Mouse (Mus musculus): ENCODE data around the gene Ccdc42. TPM values are rescaled to one million over a fixed set of nuclear protein-coding genes. Genes with fewer than 3 reads are reported as not detected.

Gene Ccdc42
- polyA plus RNA-seq, 1 experiment from 2014 or later = 1.5 TPM

DNA sequence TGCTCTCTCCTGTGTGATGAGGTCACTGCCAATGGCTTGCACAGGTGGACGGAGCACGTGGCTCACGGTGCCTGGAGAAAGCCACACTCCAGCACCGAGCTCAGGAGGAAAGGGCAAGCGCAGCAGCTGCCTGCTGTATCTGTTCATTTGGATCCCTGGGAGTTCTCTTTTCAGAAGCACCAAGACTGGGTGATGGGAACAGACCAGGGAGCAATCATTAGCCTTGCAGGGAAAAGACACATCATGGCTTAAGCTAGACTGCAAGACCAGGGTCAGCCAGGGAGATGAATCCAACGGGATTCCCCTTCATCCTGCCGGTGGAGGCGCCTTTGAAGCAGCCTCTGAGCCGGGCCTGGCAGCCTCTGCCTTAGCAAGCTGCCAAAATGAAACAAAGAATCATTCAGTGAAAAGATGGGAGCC is 7.3 kb upstream of the Ccdc42 start:
- H3K36me3 ChIP-seq (ENCODE audit: control insufficient read depth, insufficient read depth, low read length) = no peaks in the 10 kb centered on the region
- no peaks in the 10 kb centered on the region for H3K27me3 ChIP-seq (ENCODE audit: control insufficient read depth, insufficient read depth, low read length)
- DNase-seq (ENCODE audit: low spot score, missing footprints) (peak; percentile 87), ATAC-seq (ENCODE audit: low FRiP score) (no peak)
- no peaks in the 10 kb centered on the region for H3K9me3 ChIP-seq (ENCODE audit: control insufficient read depth, low read length)
- 35% methylated on average over 9 of the region's 9 CpGs for WGBS
- peak overlapping the region; percentile 6; the same call in 1 of the 2 replicates for H3K9ac ChIP-seq (ENCODE audit: low read length)
- peaks cover 9% of the 10 kb centered on the region for H3K4me1 ChIP-seq (ENCODE audit: control insufficient read depth, insufficient read depth, low read length)
- H3K4me3 ChIP-seq (ENCODE audit: low read depth, low read length) = no peak overlapping the region
- H3K4me2 ChIP-seq = no peak overlapping the region
- no peak overlapping the region for H3K27ac ChIP-seq (ENCODE audit: low read depth, low read length)

DNA sequence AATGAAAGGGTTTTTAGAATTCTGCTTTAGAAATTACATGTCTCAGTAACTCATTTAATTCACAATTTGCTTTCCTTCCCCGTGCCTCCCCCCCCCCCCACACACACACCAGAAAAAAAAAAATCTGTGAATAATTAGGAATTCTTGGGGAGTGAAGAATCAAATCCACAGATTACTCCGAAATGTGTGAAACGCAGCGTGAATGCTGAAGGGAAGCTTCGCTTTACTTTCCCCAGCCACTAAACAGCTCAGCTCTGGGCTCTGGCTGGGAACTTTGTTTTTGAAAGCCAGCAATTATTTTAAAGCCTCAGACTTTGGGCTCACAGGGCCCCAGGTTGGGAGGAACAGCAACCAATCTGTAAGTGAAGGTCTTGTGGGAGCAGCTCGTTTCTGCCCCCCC is 6.3 kb upstream of the Ccdc42 start:
- Histone ChIP-seq H3K36me3 (ENCODE audit: control insufficient read depth, insufficient read depth, low read length) (no peaks in the 10 kb centered on the region), H3K4me1 (ENCODE audit: control insufficient read depth, insufficient read depth, low read length) (peaks cover 9% of the 10 kb centered on the region), H3K27me3 (ENCODE audit: control insufficient read depth, insufficient read depth, low read length) (no peaks in the 10 kb centered on the region), H3K27ac (ENCODE audit: low read depth, low read length) (no peak overlapping the region), H3K9ac (ENCODE audit: low read length) (no peak overlapping the region), H3K4me2 (no peak overlapping the region), H3K9me3 (ENCODE audit: control insufficient read depth, low read length) (no peaks in the 10 kb centered on the region), H3K4me3 (ENCODE audit: low read depth, low read length) (no peak overlapping the region)
- ATAC-seq (ENCODE audit: low FRiP score) (no peak), DNase-seq (ENCODE audit: low spot score, missing footprints) (peak; percentile 73)
- 32% methylated on average over 6 of the region's 6 CpGs for WGBS

DNA sequence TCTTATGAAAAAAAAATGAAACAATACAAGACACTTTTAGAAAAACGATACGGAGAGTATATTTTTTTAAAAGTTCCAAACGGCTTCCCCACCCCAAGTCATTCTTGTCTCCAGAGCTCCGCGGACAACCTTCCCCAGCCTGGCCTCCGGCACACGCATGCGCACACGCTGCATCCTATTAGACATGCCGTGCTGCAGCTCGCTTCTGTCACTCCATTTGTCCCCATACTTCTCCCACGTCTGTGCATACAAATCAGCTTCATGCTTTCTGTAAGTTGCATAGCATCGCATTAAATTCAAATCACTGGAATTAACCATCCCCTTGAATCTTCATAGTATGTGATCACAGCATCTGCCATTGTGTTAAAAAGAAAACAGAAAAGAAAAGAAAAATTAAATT is 3.6 kb upstream of the Ccdc42 start:
- Histone ChIP-seq H3K4me3 (ENCODE audit: low read depth, low read length) (no peak overlapping the region), H3K4me2 (no peak overlapping the region), H3K27ac (ENCODE audit: low read depth, low read length) (no peak overlapping the region), H3K36me3 (ENCODE audit: control insufficient read depth, insufficient read depth, low read length) (no peaks in the 10 kb centered on the region), H3K27me3 (ENCODE audit: control insufficient read depth, insufficient read depth, low read length) (no peaks in the 10 kb centered on the region), H3K9ac (ENCODE audit: low read length) (no peak overlapping the region), H3K9me3 (ENCODE audit: control insufficient read depth, low read length) (no peaks in the 10 kb centered on the region), H3K4me1 (ENCODE audit: control insufficient read depth, insufficient read depth, low read length) (peaks cover 9% of the 10 kb centered on the region)
- 85% methylated on average over 13 of the region's 13 CpGs for WGBS
- ATAC-seq (ENCODE audit: low FRiP score) (no peak), DNase-seq (ENCODE audit: low spot score, missing footprints) (peak; percentile 78)

DNA sequence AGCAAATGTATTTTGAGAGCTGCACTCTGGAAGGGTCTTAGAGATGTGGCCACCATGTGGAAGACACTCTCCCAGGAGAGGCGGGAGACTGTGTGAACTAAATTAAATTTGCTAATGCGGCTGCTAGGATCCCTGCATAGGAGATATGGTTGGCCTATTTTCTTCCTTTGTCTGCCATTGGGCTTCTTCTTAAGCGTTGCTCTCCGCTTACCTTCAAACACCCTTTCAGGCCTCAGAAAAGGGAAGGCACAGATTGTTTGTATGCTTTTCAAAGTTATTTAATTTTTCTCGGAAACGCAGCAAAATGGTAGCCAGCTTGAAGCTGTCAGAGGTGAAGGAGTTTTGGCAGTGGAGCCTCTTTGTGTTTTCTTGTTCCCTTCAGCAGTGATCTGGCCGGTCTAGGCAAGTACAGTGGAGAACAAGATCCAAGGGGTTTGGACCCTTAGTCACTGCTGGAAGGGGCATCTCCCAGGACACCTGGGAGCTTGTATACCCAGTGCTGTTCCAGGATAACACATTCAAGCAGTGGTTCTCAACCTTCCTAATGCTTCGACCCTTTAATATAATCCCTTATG is 2.8 kb upstream of the Ccdc42 start:
- Histone ChIP-seq H3K27me3 (ENCODE audit: control insufficient read depth, insufficient read depth, low read length) (no peaks in the 10 kb centered on the region), H3K4me2 (no peak overlapping the region), H3K9ac (ENCODE audit: low read length) (no peak overlapping the region), H3K27ac (ENCODE audit: low read depth, low read length) (no peak overlapping the region), H3K4me3 (ENCODE audit: low read depth, low read length) (no peak overlapping the region), H3K36me3 (ENCODE audit: control insufficient read depth, insufficient read depth, low read length) (no peaks in the 10 kb centered on the region), H3K9me3 (ENCODE audit: control insufficient read depth, low read length) (no peaks in the 10 kb centered on the region), H3K4me1 (ENCODE audit: control insufficient read depth, insufficient read depth, low read length) (peaks cover 9% of the 10 kb centered on the region)
- ATAC-seq (ENCODE audit: low FRiP score) (no peak), DNase-seq (ENCODE audit: low spot score, missing footprints) (peak; percentile 73)
- WGBS = 73% methylated on average over 8 of the region's 8 CpGs

DNA sequence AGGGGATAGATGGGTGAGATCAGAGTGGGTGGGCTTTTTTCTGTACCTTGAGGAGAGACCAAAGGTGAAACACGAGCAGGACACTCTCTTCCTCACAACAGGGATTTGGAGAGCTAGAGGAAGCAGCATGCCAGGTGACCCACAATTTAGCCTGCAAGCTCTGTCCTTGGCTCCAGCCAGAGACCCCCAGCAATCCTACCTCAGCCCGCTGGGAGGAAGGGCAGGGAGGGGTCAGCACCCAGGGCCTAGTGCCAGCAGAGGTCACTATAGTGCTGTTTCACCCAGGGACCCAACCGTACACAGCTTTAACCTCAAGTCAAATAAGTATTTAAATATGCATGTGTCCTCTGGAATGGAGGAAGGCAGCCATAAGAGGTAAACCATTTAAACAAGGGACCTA is 931 bp upstream of the Ccdc42 start:
- Histone ChIP-seq H3K9me3 (ENCODE audit: control insufficient read depth, low read length) (no peaks in the 10 kb centered on the region), H3K36me3 (ENCODE audit: control insufficient read depth, insufficient read depth, low read length) (no peaks in the 10 kb centered on the region), H3K4me3 (ENCODE audit: low read depth, low read length) (no peak overlapping the region), H3K4me2 (no peak overlapping the region), H3K27ac (ENCODE audit: low read depth, low read length) (no peak overlapping the region), H3K27me3 (ENCODE audit: control insufficient read depth, insufficient read depth, low read length) (0 out of 2 replicates have a peak, but pooled peaks cover 3% of the 10 kb centered on the region), H3K4me1 (ENCODE audit: control insufficient read depth, insufficient read depth, low read length) (no peaks in the 10 kb centered on the region; the same call in 1 of the 2 replicates), H3K9ac (ENCODE audit: low read length) (no peak overlapping the region)
- ATAC-seq (ENCODE audit: low FRiP score) (no peak), DNase-seq (ENCODE audit: low spot score, missing footprints) (peak; percentile 80)
- WGBS = 18% methylated on average over 3 of the region's 3 CpGs

DNA sequence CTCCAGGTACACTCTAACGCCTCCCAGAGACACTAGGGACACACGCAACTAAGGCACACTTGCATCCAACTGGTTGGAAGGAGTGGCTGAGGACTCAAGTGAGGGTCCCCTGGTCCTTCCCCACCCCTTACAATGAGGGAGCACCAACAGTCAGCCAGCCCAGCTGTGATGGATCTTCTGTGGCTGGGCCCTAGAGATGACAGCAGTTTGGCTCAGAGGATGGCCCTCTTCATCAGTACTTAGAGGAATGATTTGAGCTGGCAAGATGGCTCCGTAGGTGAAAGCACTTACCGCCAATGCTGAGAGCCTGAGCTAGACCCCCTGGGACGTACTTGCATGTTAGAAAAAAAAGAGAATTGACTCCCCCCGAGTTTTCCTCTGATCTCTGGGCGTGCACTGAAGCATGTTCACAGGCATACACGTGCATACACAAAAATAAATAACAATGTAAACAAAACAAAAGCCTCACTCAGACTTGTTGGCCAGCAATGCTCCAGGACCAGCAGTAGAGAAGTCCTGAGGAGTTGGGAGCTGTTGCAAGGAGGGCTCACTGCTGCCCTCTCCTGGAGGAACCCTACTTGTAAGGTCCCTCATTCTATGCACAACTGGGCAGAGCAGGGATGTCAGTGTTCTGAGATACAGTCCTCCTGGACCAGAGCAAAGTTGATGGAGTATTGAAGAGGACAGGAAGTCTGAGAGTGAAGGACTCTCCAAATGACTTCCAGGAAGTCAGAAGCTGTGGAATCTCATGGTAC is 2.4 kb downstream of the Ccdc42 start:
- Histone ChIP-seq H3K4me1 (ENCODE audit: control insufficient read depth, insufficient read depth, low read length) (peaks cover 10% of the 10 kb centered on the region), H3K4me3 (ENCODE audit: low read depth, low read length) (no peak overlapping the region), H3K9ac (ENCODE audit: low read length) (no peak overlapping the region), H3K9me3 (ENCODE audit: control insufficient read depth, low read length) (no peaks in the 10 kb centered on the region), H3K4me2 (no peak overlapping the region), H3K27ac (ENCODE audit: low read depth, low read length) (no peak overlapping the region), H3K27me3 (ENCODE audit: control insufficient read depth, insufficient read depth, low read length) (0 out of 2 replicates have a peak, but pooled peaks cover 3% of the 10 kb centered on the region), H3K36me3 (ENCODE audit: control insufficient read depth, insufficient read depth, low read length) (no peaks in the 10 kb centered on the region)
- 68% methylated on average over 8 of the region's 8 CpGs for WGBS
- DNase-seq (ENCODE audit: low spot score, missing footprints) (peak; percentile 95), ATAC-seq (ENCODE audit: low FRiP score) (no peak)

DNA sequence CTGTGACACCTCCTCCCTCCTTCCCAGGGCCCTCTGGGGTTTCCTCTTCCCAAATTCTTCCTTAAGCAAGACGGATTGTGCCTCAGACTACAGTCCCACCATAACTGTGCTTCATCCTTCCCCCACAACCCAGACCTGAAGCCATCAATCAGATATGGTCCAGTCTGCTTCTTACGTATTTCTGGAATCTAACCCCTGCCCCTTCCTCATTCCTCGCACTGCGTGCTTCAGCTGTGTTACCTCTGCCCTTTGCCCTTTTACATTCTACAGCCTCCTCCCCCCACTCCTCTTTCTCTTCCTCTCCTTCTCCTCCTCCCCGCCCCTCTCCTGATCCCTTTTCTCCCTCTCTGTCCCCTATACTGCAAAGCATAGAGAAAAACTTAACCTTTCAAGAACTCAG is 4.9 kb downstream of the Ccdc42 start:
- no peak overlapping the region for H3K4me2 ChIP-seq
- WGBS = 11% methylated on average over 5 of the region's 5 CpGs
- DNase-seq (ENCODE audit: low spot score, missing footprints) (peak; percentile 78), ATAC-seq (ENCODE audit: low FRiP score) (no peak)
- no peak overlapping the region for H3K4me3 ChIP-seq (ENCODE audit: low read depth, low read length)
- H3K27me3 ChIP-seq (ENCODE audit: control insufficient read depth, insufficient read depth, low read length) = 0 out of 2 replicates have a peak, but pooled peaks cover 3% of the 10 kb centered on the region
- no peak overlapping the region for H3K9ac ChIP-seq (ENCODE audit: low read length)
- no peaks in the 10 kb centered on the region for H3K9me3 ChIP-seq (ENCODE audit: control insufficient read depth, low read length)
- H3K4me1 ChIP-seq (ENCODE audit: control insufficient read depth, insufficient read depth, low read length) = peaks cover 10% of the 10 kb centered on the region
- H3K27ac ChIP-seq (ENCODE audit: low read depth, low read length) = no peak overlapping the region
- no peaks in the 10 kb centered on the region for H3K36me3 ChIP-seq (ENCODE audit: control insufficient read depth, insufficient read depth, low read length)

DNA sequence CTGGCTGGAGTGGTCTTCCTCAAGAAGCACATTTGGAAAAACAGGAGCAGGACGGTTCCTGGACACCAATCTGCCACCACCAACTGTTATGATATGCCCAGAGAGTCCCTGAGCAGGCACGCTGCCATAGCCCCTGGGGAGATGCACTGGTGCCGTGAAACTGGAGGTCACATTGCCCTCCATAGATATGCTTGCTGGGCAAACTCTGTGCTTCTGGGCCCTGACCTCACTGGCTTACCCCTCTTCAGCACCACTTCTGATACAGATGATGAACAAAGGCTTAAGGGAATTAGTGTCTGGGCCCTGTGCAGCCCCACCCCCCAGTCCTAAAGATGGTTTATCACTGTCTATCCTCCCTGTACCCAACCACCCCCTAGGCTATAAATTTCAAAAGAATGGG is 6.4 kb downstream of the Ccdc42 start:
- peaks cover 10% of the 10 kb centered on the region for H3K4me1 ChIP-seq (ENCODE audit: control insufficient read depth, insufficient read depth, low read length)
- no peaks in the 10 kb centered on the region for H3K36me3 ChIP-seq (ENCODE audit: control insufficient read depth, insufficient read depth, low read length)
- DNase-seq (ENCODE audit: low spot score, missing footprints) = peak; percentile 59
- 76% methylated on average over 3 of the region's 3 CpGs for WGBS
- H3K27me3 ChIP-seq (ENCODE audit: control insufficient read depth, insufficient read depth, low read length) = 0 out of 2 replicates have a peak, but pooled peaks cover 3% of the 10 kb centered on the region
- H3K9me3 ChIP-seq (ENCODE audit: control insufficient read depth, low read length) = no peaks in the 10 kb centered on the region
- H3K27ac ChIP-seq (ENCODE audit: low read depth, low read length) = no peak overlapping the region
- H3K9ac ChIP-seq (ENCODE audit: low read length) = no peak overlapping the region
- no peak for ATAC-seq (ENCODE audit: low FRiP score)
- H3K4me2 ChIP-seq = no peak overlapping the region
- H3K4me3 ChIP-seq (ENCODE audit: low read depth, low read length) = no peak overlapping the region

DNA sequence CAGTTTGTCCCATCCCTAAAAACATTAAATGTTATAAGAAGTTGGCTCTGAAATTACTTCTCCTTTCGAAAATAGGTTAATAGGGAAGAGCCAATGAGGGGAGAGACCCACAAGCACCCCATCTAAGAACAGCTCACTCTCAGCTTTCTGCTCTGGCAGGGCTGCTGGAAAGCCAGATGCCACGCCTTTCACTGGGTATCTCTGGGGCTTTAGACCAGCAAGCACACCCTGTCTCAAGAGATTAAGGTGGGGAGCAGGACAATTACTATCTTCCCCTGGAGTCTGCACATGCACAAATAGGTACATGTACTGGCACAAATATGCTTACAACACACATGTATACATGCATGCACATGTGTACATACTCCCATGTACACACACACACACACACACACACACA is 11.1 kb downstream of the Ccdc42 start:
- H3K9ac ChIP-seq (ENCODE audit: low read length) = no peak overlapping the region
- no peak overlapping the region for H3K4me2 ChIP-seq
- no peaks in the 10 kb centered on the region for H3K27me3 ChIP-seq (ENCODE audit: control insufficient read depth, insufficient read depth, low read length)
- WGBS = 84% methylated on average over 2 of the region's 2 CpGs
- H3K36me3 ChIP-seq (ENCODE audit: control insufficient read depth, insufficient read depth, low read length) = no peaks in the 10 kb centered on the region
- H3K9me3 ChIP-seq (ENCODE audit: control insufficient read depth, low read length) = no peaks in the 10 kb centered on the region
- H3K27ac ChIP-seq (ENCODE audit: low read depth, low read length) = no peak overlapping the region
- ATAC-seq (ENCODE audit: low FRiP score) (no peak), DNase-seq (ENCODE audit: low spot score, missing footprints) (peak; percentile 33)
- H3K4me1 ChIP-seq (ENCODE audit: control insufficient read depth, insufficient read depth, low read length) = peaks cover 11% of the 10 kb centered on the region
- no peak overlapping the region for H3K4me3 ChIP-seq (ENCODE audit: low read depth, low read length)

Measured in midbrain, embryonic 11.5 days (tissue).